Mouse (Mus musculus): ENCODE results near the gene Cntn1. TPM values are rescaled to one million over a fixed set of nuclear protein-coding genes. Genes with fewer than 3 reads are reported as not detected.

Gene Cntn1
- polyA plus RNA-seq, 1 experiment from 2014 or later = 9.6 TPM

- Histone ChIP-seq H3K4me2 (replicated peaks) (no peak overlapping the region), H3K4me1 (no peaks in the 10 kb centered on the region), H3K9ac (no peak overlapping the region), H3K36me3 (no peaks in the 10 kb centered on the region), H3K4me3 (no peak overlapping the region), H3K9me3 (replicated peaks) (no peaks in the 10 kb centered on the region), H3K27ac (no peak overlapping the region), H3K27me3 (no peaks in the 10 kb centered on the region)
- WGBS = 70% methylated on average over 3 of the region's 3 CpGs
- ATAC-seq (ENCODE audit: low FRiP score) = no peak
Observed at GRCm38 (mm10) chr15:92079416-92079815, 28.5 kb downstream of the Cntn1 start.

- Histone ChIP-seq H3K9me3 (replicated peaks) (no peaks in the 10 kb centered on the region), H3K9ac (no peak overlapping the region), H3K36me3 (no peaks in the 10 kb centered on the region), H3K27ac (no peak overlapping the region), H3K27me3 (no peaks in the 10 kb centered on the region), H3K4me1 (no peaks in the 10 kb centered on the region), H3K4me2 (replicated peaks) (no peak overlapping the region), H3K4me3 (no peak overlapping the region)
- ATAC-seq (ENCODE audit: low FRiP score) = no peak
- 41% methylated on average over 1 of the region's 1 CpGs for WGBS
Observed at GRCm38 (mm10) chr15:92085876-92086275, 34.9 kb downstream of the Cntn1 start.

- Histone ChIP-seq H3K4me3 (no peak overlapping the region), H3K27me3 (no peaks in the 10 kb centered on the region), H3K4me2 (replicated peaks) (no peak overlapping the region), H3K27ac (peak overlapping the region; percentile 44; the same call in 1 of the 2 replicates), H3K36me3 (no peaks in the 10 kb centered on the region), H3K4me1 (no peaks in the 10 kb centered on the region), H3K9ac (no peak overlapping the region), H3K9me3 (replicated peaks) (no peaks in the 10 kb centered on the region)
- WGBS = 36% methylated on average over 6 of the region's 6 CpGs
- no peak for ATAC-seq (ENCODE audit: low FRiP score)
Observed at GRCm38 (mm10) chr15:92087691-92088286, 36.8 kb downstream of the Cntn1 start.

GRCm38 (mm10) chr15:92090787-92091186 lies 39.8 kb downstream of the Cntn1 start:
- no peak for ATAC-seq (ENCODE audit: low FRiP score)
- WGBS = 90% methylated on average over 6 of the region's 6 CpGs
- Histone ChIP-seq H3K4me2 (replicated peaks) (no peak overlapping the region), H3K27me3 (no peaks in the 10 kb centered on the region), H3K4me1 (no peaks in the 10 kb centered on the region), H3K9ac (no peak overlapping the region), H3K9me3 (replicated peaks) (no peaks in the 10 kb centered on the region), H3K27ac (no peak overlapping the region), H3K36me3 (no peaks in the 10 kb centered on the region), H3K4me3 (no peak overlapping the region)

- H3K27me3 ChIP-seq = no peaks in the 10 kb centered on the region
- ATAC-seq (ENCODE audit: low FRiP score) = no peak
- no peaks in the 10 kb centered on the region for H3K9me3 ChIP-seq (replicated peaks)
- no peak overlapping the region for H3K4me3 ChIP-seq
- H3K27ac ChIP-seq = no peak overlapping the region
- H3K9ac ChIP-seq = no peak overlapping the region
- 69% methylated on average over 3 of the region's 3 CpGs for WGBS
- H3K36me3 ChIP-seq = no peaks in the 10 kb centered on the region
- H3K4me2 ChIP-seq (replicated peaks) = no peak overlapping the region
- H3K4me1 ChIP-seq = no peaks in the 10 kb centered on the region
Observed at GRCm38 (mm10) chr15:92092041-92092440, 41.1 kb downstream of the Cntn1 start.

GRCm38 (mm10) chr15:92099410-92100174 lies 48.6 kb downstream of the Cntn1 start:
- WGBS = 41% methylated on average over 5 of the region's 5 CpGs
- Histone ChIP-seq H3K4me1 (no peaks in the 10 kb centered on the region), H3K36me3 (no peaks in the 10 kb centered on the region), H3K4me3 (no peak overlapping the region), H3K27ac (no peak overlapping the region), H3K27me3 (0 out of 2 replicates have a peak, but pooled peaks cover 3% of the 10 kb centered on the region), H3K9ac (no peak overlapping the region), H3K4me2 (replicated peaks) (no peak overlapping the region), H3K9me3 (replicated peaks) (no peaks in the 10 kb centered on the region)
- peak; percentile 60; the same call in 1 of the 2 replicates for ATAC-seq (ENCODE audit: low FRiP score)

- H3K4me2 ChIP-seq (replicated peaks) = no peak overlapping the region
- H3K27ac ChIP-seq = no peak overlapping the region
- H3K36me3 ChIP-seq = no peaks in the 10 kb centered on the region
- no peak overlapping the region for H3K9ac ChIP-seq
- no peaks in the 10 kb centered on the region for H3K9me3 ChIP-seq (replicated peaks)
- 0 out of 2 replicates have a peak, but pooled peaks cover 3% of the 10 kb centered on the region for H3K27me3 ChIP-seq
- no peaks in the 10 kb centered on the region for H3K4me1 ChIP-seq
- 86% methylated on average over 9 of the region's 9 CpGs for WGBS
- no peak for ATAC-seq (ENCODE audit: low FRiP score)
- no peak overlapping the region for H3K4me3 ChIP-seq
Observed at GRCm38 (mm10) chr15:92101956-92102355, 51.0 kb downstream of the Cntn1 start.

GRCm38 (mm10) chr15:92112455-92112854 lies 61.5 kb downstream of the Cntn1 start:
- Histone ChIP-seq H3K27me3 (no peaks in the 10 kb centered on the region), H3K9me3 (replicated peaks) (no peaks in the 10 kb centered on the region), H3K27ac (no peak overlapping the region), H3K4me3 (no peak overlapping the region), H3K9ac (no peak overlapping the region), H3K4me2 (replicated peaks) (no peak overlapping the region), H3K4me1 (0 out of 2 replicates have a peak, but pooled peaks cover 5% of the 10 kb centered on the region), H3K36me3 (no peaks in the 10 kb centered on the region)
- ATAC-seq (ENCODE audit: low FRiP score) = no peak

GRCm38 (mm10) chr15:92132936-92133335 lies 82.0 kb downstream of the Cntn1 start:
- Histone ChIP-seq H3K9me3 (replicated peaks) (no peaks in the 10 kb centered on the region), H3K4me3 (no peak overlapping the region), H3K4me1 (no peaks in the 10 kb centered on the region), H3K27me3 (no peaks in the 10 kb centered on the region), H3K36me3 (no peaks in the 10 kb centered on the region), H3K4me2 (replicated peaks) (no peak overlapping the region), H3K9ac (no peak overlapping the region), H3K27ac (no peak overlapping the region)
- ATAC-seq (ENCODE audit: low FRiP score) = no peak
- 81% methylated on average over 3 of the region's 3 CpGs for WGBS

- no peak overlapping the region for H3K4me3 ChIP-seq
- no peak for ATAC-seq (ENCODE audit: low FRiP score)
Observed at GRCm38 (mm10) chr15:92134254-92134653, 83.3 kb downstream of the Cntn1 start.

GRCm38 (mm10) chr15:92137026-92137425 lies 86.1 kb downstream of the Cntn1 start:
- Histone ChIP-seq H3K9me3 (replicated peaks) (no peaks in the 10 kb centered on the region), H3K4me3 (no peak overlapping the region), H3K36me3 (no peaks in the 10 kb centered on the region), H3K9ac (no peak overlapping the region), H3K27me3 (no peaks in the 10 kb centered on the region), H3K4me2 (replicated peaks) (no peak overlapping the region), H3K4me1 (no peaks in the 10 kb centered on the region), H3K27ac (no peak overlapping the region)
- ATAC-seq (ENCODE audit: low FRiP score) = no peak
- WGBS = 69% methylated on average over 6 of the region's 6 CpGs

More at GRCm38 (mm10) chr15:92134254-92134653, 83.3 kb downstream of the Cntn1 start:
- 79% methylated on average over 9 of the region's 9 CpGs for WGBS
- Histone ChIP-seq H3K9ac (no peak overlapping the region), H3K27ac (no peak overlapping the region), H3K27me3 (no peaks in the 10 kb centered on the region), H3K36me3 (no peaks in the 10 kb centered on the region), H3K4me2 (replicated peaks) (no peak overlapping the region), H3K4me1 (no peaks in the 10 kb centered on the region), H3K9me3 (replicated peaks) (no peaks in the 10 kb centered on the region)

- H3K4me1 ChIP-seq = no peaks in the 10 kb centered on the region
- no peaks in the 10 kb centered on the region for H3K27me3 ChIP-seq
- ATAC-seq (ENCODE audit: low FRiP score) = no peak
- WGBS = 72% methylated on average over 4 of the region's 4 CpGs
- no peak overlapping the region for H3K9ac ChIP-seq
- H3K27ac ChIP-seq = no peak overlapping the region
- H3K4me3 ChIP-seq = no peak overlapping the region
- no peak overlapping the region for H3K4me2 ChIP-seq (replicated peaks)
- H3K36me3 ChIP-seq = no peaks in the 10 kb centered on the region
- no peaks in the 10 kb centered on the region for H3K9me3 ChIP-seq (replicated peaks)
Observed at GRCm38 (mm10) chr15:92141972-92142371, 91.0 kb downstream of the Cntn1 start.

- Histone ChIP-seq H3K9ac (no peak overlapping the region), H3K4me2 (replicated peaks) (no peak overlapping the region), H3K27ac (no peak overlapping the region), H3K4me1 (no peaks in the 10 kb centered on the region), H3K4me3 (no peak overlapping the region), H3K36me3 (no peaks in the 10 kb centered on the region), H3K27me3 (no peaks in the 10 kb centered on the region), H3K9me3 (replicated peaks) (no peaks in the 10 kb centered on the region)
- ATAC-seq (ENCODE audit: low FRiP score) = no peak
- WGBS = 58% methylated on average over 2 of the region's 2 CpGs
Observed at GRCm38 (mm10) chr15:92154921-92155320, 104.0 kb downstream of the Cntn1 start.

All from hindbrain, embryonic 12.5 days (tissue).